Mouse (Mus musculus) spleen, adult 2 months (tissue): ENCODE results near the gene Prkcb.

Experiments used
- CTCF ChIP-seq: fragments of 200-500 bp; IDR thresholded peaks from 2 replicates; pipeline ENCODE4 v1.5.1; 2011; ENCODE audit warnings: mild to moderate bottlenecking, inconsistent platforms; ENCODE audit not compliant: insufficient read depth, insufficient read length, insufficient replicate concordance; ENCODE audit errors: extremely low read depth
- POLR2A ChIP-seq: fragments of 200-500 bp; IDR thresholded peaks from 2 replicates; pipeline ENCODE4 v1.6.1; 2011; ENCODE audit warnings: low read depth, low read length, inconsistent platforms

DNA sequence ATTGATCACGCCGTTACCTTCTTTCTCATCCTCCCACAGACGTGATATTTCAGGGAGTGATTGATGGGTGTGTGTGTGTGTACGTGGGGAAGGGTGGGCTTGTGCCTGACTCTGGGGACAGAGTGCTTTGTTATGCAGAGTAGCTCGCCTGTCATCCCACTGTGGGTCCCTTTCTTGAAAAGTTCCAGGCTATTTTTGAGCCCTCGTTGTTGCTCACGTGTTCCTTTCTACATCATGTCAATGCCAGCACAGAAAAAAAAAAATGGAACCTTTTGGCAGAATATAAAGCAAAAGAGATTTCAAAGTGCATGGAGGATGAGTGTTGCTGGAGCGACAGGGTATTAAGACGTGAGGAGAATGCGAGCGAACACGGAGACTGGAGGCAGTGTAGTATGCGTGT, 118.1 kb downstream of the Prkcb start:
- TF ChIP-seq CTCF, result no peak
- TF ChIP-seq POLR2A, result no peak
